Mouse (Mus musculus) kidney, postnatal 0 days (tissue): ENCODE measurements around the gene Asb18. TPM values are rescaled to one million over a fixed set of nuclear protein-coding genes. Genes with fewer than 3 reads are reported as not detected.
A peak's percentile ranks its signal among the peaks of the same experiment; 100 is the strongest.

Experiments
- ATAC-seq: fragments of 200-750 bp; cut with Nextera tagmentation; replicated peaks from 2 replicates; pipeline ENCODE4 v1.8.0; 2017; ENCODE audit warnings: low read depth, moderate number of reproducible peaks, moderate TSS enrichment, moderate library complexity; ENCODE audit not compliant: low FRiP score
- DNase-seq: peaks from one replicate; pipeline ENCODE4 v3.0.0-alpha.2; 2016; ENCODE audit warnings: low spot score
- H3K27ac ChIP-seq: fragments of 300-500 bp; sonication (generic); 2 replicates; pipeline ENCODE4 v1.5.1; 2014; ENCODE audit warnings: mild to moderate bottlenecking
- H3K27me3 ChIP-seq: fragments of 300-500 bp; sonication (generic); 2 replicates; pipeline ENCODE4 v1.6.1; 2014; ENCODE audit warnings: low read length, mixed read lengths; ENCODE audit not compliant: insufficient read depth
- H3K36me3 ChIP-seq: fragments of 300-500 bp; sonication (generic); 2 replicates; pipeline ENCODE4 v1.6.1; 2014; ENCODE audit warnings: low read length, mixed read lengths; ENCODE audit not compliant: insufficient read depth
- H3K4me1 ChIP-seq: fragments of 300-500 bp; sonication (generic); replicated peaks from 2 replicates; pipeline ENCODE4 v1.6.1; 2014; ENCODE audit warnings: antibody characterized with exemption, low read length, mixed read lengths; ENCODE audit not compliant: insufficient read depth
- H3K4me2 ChIP-seq: fragments of 300-500 bp; sonication (generic); 2 replicates; pipeline ENCODE4 v1.6.1; 2014; ENCODE audit warnings: mild to moderate bottlenecking, low read length, moderate library complexity, mixed read lengths
- H3K4me3 ChIP-seq: fragments of 300-500 bp; sonication (generic); replicated peaks from 2 replicates; pipeline ENCODE4 v1.5.1; 2014; ENCODE audit warnings: low read depth, low read length
- H3K9ac ChIP-seq: fragments of 300-500 bp; sonication (generic); 2 replicates; pipeline ENCODE4 v1.6.1; 2014; ENCODE audit warnings: low read depth, low read length
- H3K9me3 ChIP-seq: fragments of 300-500 bp; sonication (generic); replicated peaks from 2 replicates; pipeline ENCODE4 v1.6.1; 2016; ENCODE audit warnings: low read length, inconsistent platforms, mixed read lengths
- CTCF ChIP-seq: IDR thresholded peaks from 2 replicates; pipeline ENCODE4 v1.5.1; 2016; ENCODE audit warnings: antibody characterized with exemption, low read depth, mild to moderate bottlenecking, moderate library complexity
- WGBS: fragments of 180-500 bp; shearing (Covaris S2); extraction: QIAGEN DNeasy Blood & Tissue Kit; methylation state at CpG from one replicate; pipeline ENCODE4 v1.1.7; 2014; 5-methylcytosine and 5-hydroxymethylcytosine counted together
- polyA plus RNA-seq: library from polyadenylated mRNA; unstranded; fragments of >200 nt; fragmentation: Nextera tagmentation; extraction: Ambion mirVana; gene quantifications from 2 replicates; pipeline ENCODE4 v1.2.1, GENCODE M21; 2015

The Asb18 gene
- polyA plus RNA-seq, 1 experiment from 2014 or later: not detected

DNA sequence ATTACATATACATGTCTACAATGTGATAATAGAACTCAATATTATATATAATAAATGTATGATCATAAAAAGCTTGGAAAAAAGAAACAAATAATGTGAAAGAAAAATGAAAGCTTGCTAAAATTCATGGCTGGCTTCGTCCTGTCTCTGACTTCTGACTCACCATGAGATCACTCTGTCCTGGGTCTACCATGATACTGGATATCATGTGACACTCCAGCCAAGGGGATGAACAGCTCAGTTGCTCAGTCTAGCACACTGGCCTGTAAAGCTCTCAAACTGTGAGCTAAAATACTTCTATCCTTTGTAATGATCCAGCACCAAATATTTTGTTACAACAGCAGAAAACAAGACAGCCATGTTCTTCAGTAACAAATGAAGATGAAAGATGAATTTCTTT, 4.4 kb downstream of the Asb18 start:
- Histone ChIP-seq H3K4me3 (no peak overlapping the region), H3K27me3 (no peaks in the 10 kb centered on the region), H3K27ac (no peak overlapping the region), H3K9me3 (no peaks in the 10 kb centered on the region), H3K36me3 (no peaks in the 10 kb centered on the region), H3K4me1 (no peaks in the 10 kb centered on the region), H3K4me2 (no peak overlapping the region), H3K9ac (no peak overlapping the region)
- TF ChIP-seq CTCF: no peak
- DNase-seq (no peak), ATAC-seq (no peak)
- WGBS: 86% methylated on average over 1 of the region's 1 CpGs

DNA sequence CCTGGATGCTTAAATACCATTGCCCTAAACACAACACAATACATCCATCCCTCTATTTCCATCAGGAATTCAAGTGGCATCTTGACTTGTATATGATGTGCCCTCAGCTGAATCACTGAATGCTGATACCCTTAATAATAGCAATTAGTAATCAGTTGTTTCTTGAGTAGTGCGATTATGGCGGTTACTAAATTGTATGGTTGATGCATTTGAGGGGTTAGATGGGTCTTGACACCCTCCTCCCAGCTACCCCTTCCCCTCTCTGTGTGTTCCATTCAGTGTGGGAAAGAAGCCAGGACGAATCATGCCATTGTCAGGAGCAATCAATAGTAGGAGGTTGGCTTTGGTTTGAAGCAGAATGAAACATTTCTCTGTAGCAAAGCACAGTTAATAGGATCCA, 5.3 kb downstream of the Asb18 start:
- Histone ChIP-seq H3K36me3 (no peaks in the 10 kb centered on the region), H3K4me1 (no peaks in the 10 kb centered on the region), H3K27ac (no peak overlapping the region), H3K9me3 (no peaks in the 10 kb centered on the region), H3K4me2 (no peak overlapping the region), H3K4me3 (no peak overlapping the region), H3K9ac (no peak overlapping the region), H3K27me3 (no peaks in the 10 kb centered on the region)
- no peak for ATAC-seq
- DNase-seq: no peak
- WGBS: 89% methylated on average over 3 of the region's 3 CpGs
- no peak for TF ChIP-seq CTCF

DNA sequence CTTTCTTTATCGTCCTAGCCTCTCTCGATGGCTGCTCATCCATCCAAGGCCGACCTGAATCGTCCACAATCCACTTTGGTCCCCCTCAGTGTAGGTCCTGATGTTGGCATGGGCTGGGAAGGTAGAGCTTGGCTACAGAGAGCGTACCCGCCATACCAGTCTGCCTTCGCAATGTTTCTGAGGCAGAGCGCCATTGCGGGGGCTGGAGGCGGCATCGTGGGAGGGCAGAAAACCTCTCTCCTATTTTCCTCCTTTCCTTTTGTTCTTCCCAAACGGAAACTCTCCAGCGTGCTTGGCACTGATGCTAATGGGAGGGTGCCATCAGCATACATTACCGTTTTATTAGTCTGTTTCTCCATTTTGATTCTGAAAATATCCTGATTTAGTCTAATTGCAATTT, 7.8 kb downstream of the Asb18 start:
- DNase-seq (no peak), ATAC-seq (no peak)
- no peaks in the 10 kb centered on the region for H3K9me3 ChIP-seq
- no peaks in the 10 kb centered on the region for H3K27me3 ChIP-seq
- no peaks in the 10 kb centered on the region for H3K36me3 ChIP-seq
- no peak overlapping the region for H3K9ac ChIP-seq
- H3K4me2 ChIP-seq: no peak overlapping the region
- 71% methylated on average over 14 of the region's 14 CpGs for WGBS
- TF ChIP-seq CTCF: no peak
- H3K4me3 ChIP-seq: no peak overlapping the region
- H3K27ac ChIP-seq: no peak overlapping the region
- no peaks in the 10 kb centered on the region for H3K4me1 ChIP-seq

DNA sequence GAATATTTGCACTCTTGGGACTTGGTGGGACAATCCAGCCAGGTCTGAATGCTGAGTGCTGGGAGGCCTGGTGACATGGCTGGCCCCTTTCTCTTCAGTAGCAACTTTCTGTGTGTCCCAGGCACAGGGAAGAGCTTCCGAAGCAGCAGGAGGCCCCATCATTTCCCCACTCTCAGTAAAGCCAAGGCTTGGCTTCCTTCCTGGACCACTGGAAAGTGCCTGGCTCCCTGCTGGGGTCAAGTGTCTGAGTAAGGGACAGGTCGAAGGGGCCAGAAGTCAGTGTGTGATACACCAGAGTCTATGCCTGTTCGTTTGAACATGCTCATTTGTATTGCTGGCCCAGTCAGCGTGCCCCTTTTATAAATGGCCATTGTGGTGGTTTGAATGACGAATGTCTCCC, 13.5 kb downstream of the Asb18 start:
- 49% methylated on average over 5 of the region's 5 CpGs for WGBS
- no peak overlapping the region for H3K9ac ChIP-seq
- no peaks in the 10 kb centered on the region for H3K36me3 ChIP-seq

DNA sequence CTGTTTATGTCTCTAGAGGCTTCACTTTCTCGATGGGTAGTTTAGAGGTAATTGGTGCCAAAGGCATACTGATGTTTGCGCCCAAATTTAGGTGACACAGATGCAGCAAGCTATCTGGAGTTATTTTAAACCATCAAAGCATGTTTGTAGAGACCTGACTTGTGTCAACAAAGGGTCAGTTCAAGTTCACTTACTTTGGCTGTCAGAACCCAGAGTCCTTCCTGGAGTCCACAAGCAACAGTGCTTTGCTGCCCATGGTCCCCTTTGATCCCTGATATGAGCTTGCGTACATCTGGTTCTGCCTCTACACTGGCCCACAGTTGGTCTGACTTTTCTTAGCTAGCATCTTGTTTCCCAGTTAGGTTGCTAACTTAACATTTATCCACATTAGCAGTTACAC, 14.6 kb downstream of the Asb18 start:
- DNase-seq (no peak), ATAC-seq (no peak)
- WGBS: 86% methylated on average over 3 of the region's 3 CpGs
- Histone ChIP-seq H3K9ac (no peak overlapping the region), H3K4me2 (no peak overlapping the region), H3K4me1 (no peaks in the 10 kb centered on the region), H3K27ac (no peak overlapping the region), H3K9me3 (no peaks in the 10 kb centered on the region), H3K27me3 (no peaks in the 10 kb centered on the region), H3K36me3 (no peaks in the 10 kb centered on the region), H3K4me3 (no peak overlapping the region)
- no peak for TF ChIP-seq CTCF

More for the DNA sequence above, 13.5 kb downstream of the Asb18 start:
- no peak overlapping the region for H3K4me3 ChIP-seq
- DNase-seq (no peak), ATAC-seq (no peak)
- no peaks in the 10 kb centered on the region for H3K4me1 ChIP-seq
- no peak for TF ChIP-seq CTCF
- no peaks in the 10 kb centered on the region for H3K9me3 ChIP-seq
- H3K27me3 ChIP-seq: no peaks in the 10 kb centered on the region
- H3K27ac ChIP-seq: no peak overlapping the region
- no peak overlapping the region for H3K4me2 ChIP-seq

DNA sequence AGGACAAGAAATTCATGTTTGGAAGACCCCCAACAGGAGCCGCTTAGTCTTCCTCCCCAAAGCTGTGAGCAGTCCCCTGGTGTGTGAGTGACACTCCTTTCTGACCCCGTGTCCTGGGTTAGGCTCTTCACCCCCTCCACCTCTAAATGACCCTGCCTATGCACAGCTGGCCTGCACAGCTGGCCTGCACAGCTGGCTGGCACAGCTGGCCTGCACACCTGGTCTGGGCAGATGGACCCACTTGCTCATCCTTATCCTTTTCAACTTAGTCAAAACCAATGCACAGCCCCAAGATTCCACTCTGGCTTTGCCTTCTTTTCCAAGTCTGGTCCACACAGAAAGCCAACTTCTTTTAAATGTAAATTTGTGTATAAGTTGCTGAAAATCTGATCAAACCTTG, 15.8 kb downstream of the Asb18 start:
- Histone ChIP-seq H3K9me3 (no peaks in the 10 kb centered on the region), H3K4me2 (no peak overlapping the region), H3K36me3 (no peaks in the 10 kb centered on the region), H3K27ac (no peak overlapping the region), H3K4me1 (no peaks in the 10 kb centered on the region), H3K4me3 (no peak overlapping the region), H3K27me3 (no peaks in the 10 kb centered on the region), H3K9ac (no peak overlapping the region)
- ATAC-seq (no peak), DNase-seq (no peak)
- TF ChIP-seq CTCF: no peak
- WGBS: 72% methylated on average over 2 of the region's 2 CpGs

DNA sequence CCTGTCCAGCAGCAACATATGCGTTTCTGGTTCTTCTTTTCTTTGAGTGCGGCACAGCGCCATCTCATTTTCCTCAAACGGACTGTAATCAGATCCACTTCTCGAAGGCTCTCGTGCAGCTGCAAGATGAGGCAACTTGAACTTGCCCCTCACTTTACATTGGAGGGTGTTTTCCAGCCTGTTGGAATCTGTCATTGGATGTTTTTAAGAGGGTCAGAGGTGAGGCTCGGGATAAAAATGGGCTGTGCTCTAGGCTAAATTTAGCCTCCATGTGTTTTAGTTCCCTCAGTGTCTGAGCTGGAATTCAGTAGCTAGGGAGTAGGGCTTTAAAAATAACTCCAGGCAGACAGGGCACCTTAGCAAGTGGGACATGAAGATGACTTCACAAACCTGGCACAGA, 16.4 kb downstream of the Asb18 start:
- no peaks in the 10 kb centered on the region for H3K4me1 ChIP-seq
- peaks cover 3% of the 10 kb centered on the region; the same call in 1 of the 2 replicates for H3K27me3 ChIP-seq
- DNase-seq: peak; percentile 75
- H3K4me3 ChIP-seq: no peak overlapping the region
- H3K9me3 ChIP-seq: no peaks in the 10 kb centered on the region
- H3K27ac ChIP-seq: no peak overlapping the region
- no peak overlapping the region for H3K9ac ChIP-seq
- H3K36me3 ChIP-seq: no peaks in the 10 kb centered on the region
- H3K4me2 ChIP-seq: no peak overlapping the region
- 11% methylated on average over 7 of the region's 7 CpGs for WGBS
- no peak for TF ChIP-seq CTCF
- no peak for ATAC-seq
